Mouse (Mus musculus) adrenal gland, postnatal 14 days (tissue): ENCODE measurements around the gene Inka2. TPM values are rescaled to one million over a fixed set of nuclear protein-coding genes. Genes with fewer than 3 reads are reported as not detected.

Source experiments
- DNase-seq: peaks from one replicate; pipeline ENCODE4 v3.0.0; 2021; ENCODE audit warnings: mixed read lengths
- long read RNA-seq, 2 experiments: library from polyadenylated mRNA; stranded (forward); transcript quantifications; one replicate each; pipeline ENCODE4 v2.0.0; 2021
- total RNA-seq: library from RNA; stranded (reverse); gene quantifications from 2 replicates; pipeline ENCODE4 v1.2.3, GENCODE M21; 2021

Inka2 gene
- total RNA-seq = 4.8 and 5.1 TPM in 2 replicates
- long read RNA-seq, experiment 1, full-length matches to known transcripts = 1 of 2 reads
- long read RNA-seq, experiment 1, partial matches to known transcripts = 0 of 2 reads
- long read RNA-seq, experiment 1, other reads (novel, unspliced or antisense) = 1 of 2 reads
- long read RNA-seq, experiment 2, full-length matches to known transcripts = 1 of 3 reads
- long read RNA-seq, experiment 2, partial matches to known transcripts = 0 of 3 reads
- long read RNA-seq, experiment 2, other reads (novel, unspliced or antisense) = 2 of 3 reads

DNA sequence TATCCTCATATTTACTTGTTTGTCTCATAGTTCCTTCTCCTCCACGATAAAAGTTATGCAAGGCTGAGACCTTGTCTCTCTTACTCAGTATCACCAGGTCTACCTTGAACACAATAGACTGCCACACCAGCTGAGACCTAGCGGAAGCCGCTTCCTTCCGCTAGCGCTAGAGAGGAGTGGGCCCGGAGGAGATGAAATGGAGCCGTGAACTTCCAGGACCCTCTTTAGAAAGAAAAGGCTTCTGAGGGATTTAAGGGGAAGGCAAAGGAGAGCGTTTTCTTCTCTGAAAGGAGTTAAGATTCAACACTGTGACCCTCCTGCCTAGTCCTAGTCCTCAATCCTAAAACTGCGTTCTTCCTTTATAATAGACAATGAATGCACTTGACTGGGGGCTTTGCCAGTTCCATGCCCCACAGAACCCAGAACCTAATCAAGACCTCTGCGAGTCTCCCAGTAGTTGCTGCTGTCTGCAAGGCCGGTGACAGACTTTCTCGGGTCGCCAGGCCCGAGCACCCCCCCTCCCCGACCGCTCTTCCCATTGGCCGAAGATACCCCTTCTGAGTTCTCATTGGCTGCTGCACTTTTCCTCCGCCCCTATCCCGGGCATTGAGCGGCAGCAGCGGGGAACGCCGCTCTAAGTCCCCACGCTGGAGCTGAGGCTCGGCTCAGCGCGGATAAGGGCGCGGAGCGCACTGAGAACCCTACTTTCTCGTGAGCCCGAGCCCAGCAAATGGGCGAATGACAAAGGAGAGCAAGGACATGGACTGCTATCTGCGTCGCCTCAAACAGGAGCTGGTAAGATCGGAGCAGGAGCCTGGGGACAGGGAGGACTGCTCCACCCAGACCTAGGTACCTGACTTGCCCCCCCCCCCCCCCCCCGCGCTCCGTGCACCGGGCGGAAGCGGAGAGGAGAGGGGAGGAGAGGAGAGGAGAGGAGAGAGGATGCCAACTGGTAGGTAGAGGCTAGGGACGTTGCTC, at the start of gene Inka2:
Inka2 (plus strand) TSS at position 569 of the 978 bp plus-strand sequence.
- peak; percentile 89 for DNase-seq

DNA sequence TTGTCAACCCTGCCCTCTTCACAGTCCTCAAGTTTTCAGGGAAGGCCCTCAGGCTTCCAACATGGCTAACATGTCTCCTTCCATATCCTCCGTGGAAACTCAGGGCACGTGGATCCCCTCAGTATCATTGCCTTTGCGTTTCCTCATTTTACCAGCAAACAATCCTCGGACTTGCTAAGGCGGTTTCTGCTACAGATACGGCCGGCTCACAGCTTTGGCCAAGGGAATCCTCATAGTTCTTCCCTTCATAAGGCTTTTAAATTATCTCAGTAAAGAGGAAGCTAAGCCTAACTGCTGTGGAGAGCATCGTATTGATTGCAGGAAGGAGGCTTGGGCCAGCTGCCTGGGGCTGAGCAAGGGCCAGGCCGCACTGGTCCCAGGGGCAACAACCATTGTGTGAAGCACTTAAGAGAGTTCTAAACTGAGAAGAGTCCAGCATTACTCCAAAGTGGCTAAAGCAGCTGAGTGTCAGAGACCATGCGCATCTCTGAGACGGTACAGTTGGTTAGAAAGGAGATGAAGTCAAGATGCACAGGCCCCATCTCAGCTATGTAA, 49.3 kb upstream of the Inka2 start:
- no peak for DNase-seq

DNA sequence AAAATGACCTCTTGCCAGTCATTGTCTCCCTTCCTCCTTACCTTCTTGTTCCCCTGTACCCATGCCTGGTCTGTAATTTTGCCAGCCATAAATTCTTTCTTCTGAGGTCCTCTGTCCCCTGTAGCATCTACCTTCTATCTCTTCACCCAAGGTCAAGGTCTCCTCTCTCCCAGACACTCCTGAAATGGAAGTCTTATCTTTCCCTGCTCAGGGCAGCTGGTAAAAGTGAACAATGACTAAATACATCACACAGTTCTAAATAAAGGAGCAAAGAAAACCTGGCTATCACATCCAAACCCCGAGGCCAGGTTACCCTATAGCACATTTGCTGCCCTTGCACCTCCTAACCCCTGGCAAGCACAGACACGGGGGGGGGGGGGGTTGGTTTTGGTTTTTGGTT, 43.9 kb upstream of the Inka2 start:
- DNase-seq = no peak

GRCm38 (mm10) chr3:105663043-105663442, 41.4 kb upstream of the Inka2 start:
- no peak for DNase-seq

DNA sequence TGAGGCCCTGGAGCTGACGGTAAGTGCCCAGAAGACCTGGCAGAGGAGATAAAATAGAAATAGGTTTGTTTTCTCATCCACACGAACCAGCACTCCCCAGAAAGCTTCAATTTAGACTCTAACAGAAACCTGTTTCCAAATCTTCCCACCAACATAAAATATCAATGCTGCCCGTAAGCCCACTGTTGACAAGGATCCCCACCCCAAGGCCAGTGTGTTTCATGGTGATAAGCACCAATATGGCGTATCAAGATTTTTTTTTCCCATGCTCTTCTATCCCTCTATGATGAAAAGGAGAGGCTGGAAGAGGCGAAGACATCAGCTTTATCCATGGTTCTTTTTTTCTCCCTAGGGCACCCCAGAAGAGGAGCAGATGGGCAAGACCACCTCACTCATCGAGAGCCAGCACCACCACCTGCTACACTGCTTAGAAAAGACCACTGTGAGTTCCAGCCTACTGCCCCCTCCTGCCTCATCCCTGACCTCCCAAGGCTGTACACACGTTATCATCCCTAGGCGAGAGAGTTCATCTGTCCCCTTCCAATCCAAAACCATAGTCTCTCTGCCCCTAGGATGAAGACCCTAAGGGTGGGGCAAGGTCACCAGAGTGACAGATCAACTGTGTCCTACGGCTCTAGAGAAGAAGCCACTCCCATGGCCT, 39.2 kb upstream of the Inka2 start:
- DNase-seq = no peak

- no peak for DNase-seq
Observed at GRCm38 (mm10) chr3:105666996-105667523, 37.3 kb upstream of the Inka2 start.

DNA sequence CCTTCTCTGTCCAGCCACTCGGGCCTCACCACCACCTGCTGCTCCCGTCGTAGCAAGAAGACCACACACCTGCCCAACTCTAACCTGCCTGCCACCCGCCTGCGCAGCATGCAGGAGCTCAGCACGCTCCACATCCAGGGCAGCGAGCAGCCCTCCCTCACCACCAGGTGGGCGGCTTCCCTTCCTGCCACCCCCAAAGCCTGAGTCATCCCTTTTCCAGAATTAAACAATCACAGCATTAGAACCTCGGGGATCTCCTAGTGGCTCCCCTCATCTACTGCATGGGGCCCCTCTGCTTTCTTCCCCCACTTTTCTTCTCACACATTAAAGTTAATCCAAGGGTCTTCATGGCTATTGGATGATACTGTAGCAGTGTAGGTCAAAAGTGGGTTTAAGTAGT, 36.2 kb upstream of the Inka2 start:
- DNase-seq = no peak

DNA sequence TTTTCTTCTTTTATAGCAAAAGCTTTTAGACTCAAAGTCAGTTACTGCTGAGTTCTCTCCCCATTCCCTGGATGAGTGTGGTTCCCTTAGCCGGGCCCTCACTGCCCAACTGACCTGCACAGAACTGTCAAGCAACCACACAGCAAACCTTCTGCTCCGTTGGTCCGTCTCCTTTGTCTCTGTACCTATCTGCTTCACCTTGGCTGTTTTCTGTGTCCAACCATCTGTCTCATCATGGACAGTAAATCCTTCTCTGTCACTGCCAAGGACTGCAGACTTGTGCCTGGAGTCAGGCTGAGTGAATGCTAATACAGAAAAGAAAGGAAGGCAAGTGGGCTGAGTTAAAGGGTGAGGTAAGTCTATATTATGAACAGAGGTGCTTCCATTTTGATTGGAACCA, 34.6 kb upstream of the Inka2 start:
- DNase-seq = no peak

DNA sequence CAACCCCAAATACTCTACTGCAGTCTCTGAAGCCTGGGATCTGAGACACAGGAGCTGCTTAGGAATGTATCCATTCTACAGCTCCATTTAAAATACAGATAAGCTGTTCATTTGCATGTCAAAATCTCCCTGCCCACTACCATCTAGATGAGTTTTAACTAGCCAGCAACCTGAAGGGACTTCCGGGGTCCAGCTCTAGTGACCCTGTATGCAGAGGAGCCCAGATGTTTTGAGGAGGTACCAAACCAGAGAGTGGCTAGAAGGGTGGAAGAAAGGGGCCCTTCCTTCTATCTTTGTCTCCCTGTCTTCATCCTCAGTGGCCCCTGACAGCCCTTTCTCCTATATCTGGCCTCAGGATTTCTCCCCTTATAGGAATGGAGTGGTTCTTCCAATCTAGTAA, 33.6 kb upstream of the Inka2 start:
- DNase-seq = no peak

- peak; percentile 77 for DNase-seq
Observed at GRCm38 (mm10) chr3:105674595-105675218, 29.7 kb upstream of the Inka2 start.

DNA sequence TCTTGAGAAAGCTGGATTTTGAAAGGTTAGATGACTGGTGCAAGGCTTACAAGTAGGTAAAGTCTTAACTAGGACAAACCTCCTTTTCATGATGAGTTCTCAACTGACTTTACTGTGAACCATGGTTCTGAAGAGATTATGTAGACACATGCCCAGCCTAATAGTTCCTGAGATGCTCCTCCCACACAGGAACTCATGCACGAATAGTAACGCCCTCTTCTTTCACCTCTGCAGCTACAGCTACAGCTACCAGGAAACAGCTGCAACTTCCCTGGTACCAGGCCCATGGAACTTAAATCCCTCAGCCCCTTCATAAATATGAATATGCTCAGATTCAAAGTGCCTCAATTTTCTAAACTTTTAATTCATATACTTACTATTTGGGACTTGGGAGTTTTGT, 28.5 kb upstream of the Inka2 start:
- no peak for DNase-seq

- DNase-seq = no peak
Observed at GRCm38 (mm10) chr3:105680346-105680745, 24.1 kb upstream of the Inka2 start.

DNA sequence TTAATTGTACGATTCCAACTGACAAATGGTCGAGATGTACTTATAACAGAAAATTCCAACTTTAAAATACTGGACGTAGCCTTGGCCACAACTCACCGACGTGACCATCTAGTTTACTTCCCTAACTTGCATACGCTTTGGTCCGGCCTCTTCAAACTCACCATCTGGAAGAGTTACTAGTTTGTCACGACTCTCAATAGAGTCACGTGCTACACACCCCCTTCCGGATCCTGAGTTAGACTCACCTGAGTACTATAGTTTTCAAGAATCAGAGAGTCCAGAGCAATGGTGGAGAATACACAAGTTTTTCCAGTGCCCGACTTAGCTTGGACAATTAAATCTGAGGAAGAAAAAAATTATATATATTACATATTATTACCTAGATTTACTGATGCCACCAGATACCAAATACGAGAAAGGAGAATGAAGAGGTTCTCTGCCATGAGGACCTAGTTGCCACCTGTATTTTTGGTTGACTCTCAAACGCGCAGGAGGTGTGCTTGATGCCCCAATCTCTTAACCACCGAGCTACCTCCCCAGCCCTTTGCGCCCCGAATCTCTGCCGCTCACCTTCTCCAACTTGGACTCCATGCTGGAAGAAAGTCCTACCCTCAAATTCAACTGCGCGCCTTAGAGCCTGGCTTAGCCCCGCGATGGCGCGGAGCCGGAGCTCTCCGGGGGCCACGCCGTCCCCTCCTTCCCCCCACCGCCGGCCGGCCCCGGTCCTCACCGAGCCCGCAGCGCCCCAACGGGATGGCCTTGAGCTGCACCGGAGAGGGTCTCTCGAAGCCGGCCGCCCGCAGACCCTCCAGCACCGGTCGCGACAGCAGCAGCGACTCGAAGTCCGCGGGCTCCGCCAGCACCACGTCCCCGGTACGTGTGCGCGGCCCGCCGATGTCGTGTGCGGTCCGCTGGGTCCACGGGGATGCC, 17.7 kb upstream of the Inka2 start:
- no peak for DNase-seq

- DNase-seq = peak; percentile 97
Observed at GRCm38 (mm10) chr3:105687324-105688060, 16.9 kb upstream of the Inka2 start, which contains the start of gene Ddx20. TSS of gene Ddx20 (minus strand) at chr3:105687574.

DNA sequence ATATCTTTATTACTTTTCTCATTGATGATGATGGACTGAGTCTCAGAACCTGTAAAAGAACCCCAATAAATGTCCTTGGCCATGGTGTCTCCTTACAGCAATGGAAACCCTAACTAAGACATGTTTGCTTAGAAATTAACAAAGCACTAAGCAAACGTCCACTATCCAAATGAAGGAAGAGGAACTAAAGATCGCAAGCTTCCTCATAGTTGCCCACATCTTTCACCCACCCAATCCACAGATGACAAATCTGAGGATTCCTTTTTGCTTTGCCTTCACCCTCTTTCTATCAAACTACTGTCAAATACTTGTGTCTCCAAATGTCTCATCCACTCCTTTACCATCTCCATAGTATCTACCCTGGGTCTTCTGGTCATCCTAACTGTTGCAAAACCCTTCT, 15.9 kb upstream of the Inka2 start:
- DNase-seq = no peak

DNA sequence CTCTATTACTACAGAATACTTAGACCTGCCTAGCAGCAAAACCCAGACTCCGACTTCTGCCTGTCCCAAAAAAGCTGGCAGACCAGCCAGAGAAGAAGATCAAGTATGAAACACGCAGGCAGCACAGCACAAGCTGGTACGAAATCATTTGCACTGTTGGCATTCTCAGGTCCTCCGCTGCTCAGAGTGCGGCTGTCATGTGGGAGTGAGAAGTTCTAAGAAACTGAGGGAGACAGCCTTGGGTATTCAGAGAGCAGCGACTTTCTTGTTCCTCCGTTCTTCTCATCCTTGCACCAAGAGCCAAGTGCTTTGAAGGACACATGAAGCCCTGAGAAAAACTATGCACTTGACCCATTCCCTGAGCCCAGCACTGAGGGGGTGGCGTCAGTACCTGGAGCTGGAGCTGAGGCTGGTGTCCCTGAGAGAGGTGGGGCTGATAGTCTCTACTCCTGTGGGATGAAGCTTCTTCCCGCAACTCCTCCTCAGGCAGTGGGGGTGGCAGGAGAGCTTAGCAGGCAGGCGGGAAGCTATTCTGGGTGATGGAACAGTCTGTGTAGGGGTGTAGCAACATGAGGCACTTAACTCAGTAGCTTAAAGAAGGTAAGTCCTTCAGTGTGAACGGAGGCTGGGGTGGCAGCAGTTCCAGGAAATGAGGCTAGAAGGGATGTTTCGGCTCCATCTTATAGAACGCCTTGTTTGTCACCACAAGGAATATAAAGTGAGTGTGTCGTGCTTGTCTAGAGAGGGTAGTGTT, 10.9 kb upstream of the Inka2 start:
- DNase-seq = no peak

GRCm38 (mm10) chr3:105695476-105696386, 8.7 kb upstream of the Inka2 start:
- DNase-seq = peak; percentile 36
